Mouse (Mus musculus): ENCODE measurements around the gene Prdm16.

Gene Prdm16

DNA sequence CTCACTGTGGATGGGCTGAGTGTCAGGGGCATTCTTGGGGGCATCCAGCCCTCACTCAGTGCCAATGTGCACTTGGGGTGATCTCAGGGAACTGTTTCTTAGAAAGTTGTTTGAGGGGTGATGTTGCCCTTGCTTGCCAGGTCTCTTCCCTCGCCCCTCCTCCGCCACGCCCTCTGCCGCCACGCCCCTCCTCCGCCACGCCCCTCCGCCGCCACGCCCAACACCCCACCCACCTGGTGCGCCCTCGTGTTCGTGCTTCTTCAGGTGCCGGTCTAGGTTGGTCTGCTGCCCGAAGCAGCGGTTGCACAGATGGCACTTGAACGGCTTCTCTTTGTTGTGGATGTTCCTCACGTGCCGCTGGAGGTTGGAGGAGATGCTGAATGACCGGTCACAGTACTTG is 308.2 kb downstream of the Prdm16 start:
- DNase-seq, result peak; percentile 17 to 28

DNA sequence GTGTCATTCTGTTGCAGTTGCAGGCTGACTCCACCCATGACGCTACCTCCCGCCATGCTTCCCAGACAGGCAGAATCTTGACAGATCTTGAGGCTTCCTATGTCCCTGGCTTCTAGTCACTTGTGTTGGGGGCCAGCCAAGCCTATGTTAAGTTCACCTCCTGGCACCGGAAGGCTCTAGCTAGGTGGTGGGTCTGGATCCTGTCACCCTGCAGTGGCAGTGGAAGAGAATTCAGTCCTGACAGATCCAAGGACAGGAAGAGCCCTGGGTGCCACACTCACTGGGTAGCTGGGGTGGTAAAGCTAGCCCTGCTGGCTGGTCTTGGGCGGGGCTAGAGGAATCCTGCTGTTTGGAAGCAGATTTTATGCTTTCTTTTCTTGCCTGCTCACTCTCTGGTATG is 311.3 kb downstream of the Prdm16 start:
- no peak for DNase-seq

DNA sequence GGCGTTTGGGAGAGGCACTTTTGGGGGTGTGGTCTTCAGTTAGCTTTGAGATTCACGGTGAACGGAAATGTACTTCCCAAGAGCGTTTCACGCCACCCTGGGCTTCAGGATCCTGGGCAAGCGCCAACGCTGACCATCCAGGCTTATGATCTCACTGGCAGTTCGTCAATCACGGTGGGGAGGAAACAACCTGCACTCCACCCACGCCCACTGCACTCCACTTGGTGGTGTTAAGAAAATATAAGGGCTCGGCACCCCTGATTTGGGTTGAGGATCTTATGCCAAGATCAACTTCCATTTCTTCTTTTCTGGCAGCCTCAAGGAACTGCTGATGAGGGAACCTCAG is 323.1 kb downstream of the Prdm16 start:
- DNase-seq, result peak; percentile 43 to 55

DNA sequence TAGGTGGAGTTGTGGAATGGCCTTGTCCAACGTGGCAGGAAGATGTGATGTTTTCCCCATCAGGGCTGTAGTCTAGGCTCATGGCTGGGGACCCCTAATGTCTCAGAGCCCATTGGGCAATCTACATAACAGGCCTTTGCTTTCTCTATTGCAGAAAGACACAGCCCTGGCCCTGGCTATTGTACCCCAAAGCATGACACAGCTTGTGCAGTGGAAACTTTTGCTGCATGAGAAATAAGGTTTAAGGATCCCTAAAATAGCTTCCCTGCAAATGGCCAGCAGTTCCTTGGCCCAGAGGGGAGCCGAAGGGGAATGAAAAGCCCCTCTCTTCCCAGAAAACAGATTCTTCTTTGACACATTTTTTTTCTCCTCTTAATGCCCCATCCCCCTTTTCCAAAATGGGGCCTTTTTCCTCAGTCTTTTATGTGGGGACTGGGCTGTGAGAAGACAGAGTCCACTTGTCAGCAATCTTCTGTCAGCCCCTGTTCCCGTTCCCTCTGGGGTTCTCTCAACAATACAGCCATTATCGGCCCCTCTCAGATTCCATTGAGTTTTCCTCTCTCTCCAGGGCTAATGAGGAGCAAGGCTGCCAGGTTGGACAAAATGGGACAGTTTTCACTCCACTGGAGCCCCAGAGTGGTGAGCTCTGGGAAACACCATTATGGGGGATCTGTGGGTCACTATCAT is 323.6 kb downstream of the Prdm16 start:
- no peak for DNase-seq

DNA sequence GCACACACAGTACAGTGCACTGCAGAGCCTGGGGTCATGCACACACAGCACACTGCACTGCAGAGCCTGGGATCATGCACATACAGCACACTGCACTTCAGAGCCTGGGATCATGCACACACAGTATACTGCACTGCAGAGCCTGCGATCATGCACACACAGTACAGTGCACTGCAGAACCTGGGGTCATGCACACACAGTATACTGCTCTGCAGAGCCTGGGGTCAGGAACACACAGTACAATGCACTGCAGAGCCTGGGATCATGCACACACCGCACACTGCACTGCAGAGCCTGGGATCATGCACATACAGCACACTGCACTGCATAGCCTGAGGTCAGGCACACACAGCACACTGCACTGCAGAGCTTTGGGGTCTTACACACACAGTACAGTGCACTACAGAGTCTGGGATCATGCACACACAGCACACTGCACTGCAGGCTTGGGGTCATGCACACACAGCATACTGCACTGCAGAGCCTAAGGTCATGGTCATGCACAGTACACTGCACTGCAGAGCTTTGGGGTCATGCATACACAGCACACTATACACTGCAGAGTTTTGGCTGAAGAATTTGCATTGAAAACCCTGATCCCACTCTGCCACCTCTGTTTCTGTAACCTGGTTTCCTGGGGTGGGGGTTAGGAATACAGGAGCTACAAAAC is 324.4 kb downstream of the Prdm16 start:
- no peak for DNase-seq

DNA sequence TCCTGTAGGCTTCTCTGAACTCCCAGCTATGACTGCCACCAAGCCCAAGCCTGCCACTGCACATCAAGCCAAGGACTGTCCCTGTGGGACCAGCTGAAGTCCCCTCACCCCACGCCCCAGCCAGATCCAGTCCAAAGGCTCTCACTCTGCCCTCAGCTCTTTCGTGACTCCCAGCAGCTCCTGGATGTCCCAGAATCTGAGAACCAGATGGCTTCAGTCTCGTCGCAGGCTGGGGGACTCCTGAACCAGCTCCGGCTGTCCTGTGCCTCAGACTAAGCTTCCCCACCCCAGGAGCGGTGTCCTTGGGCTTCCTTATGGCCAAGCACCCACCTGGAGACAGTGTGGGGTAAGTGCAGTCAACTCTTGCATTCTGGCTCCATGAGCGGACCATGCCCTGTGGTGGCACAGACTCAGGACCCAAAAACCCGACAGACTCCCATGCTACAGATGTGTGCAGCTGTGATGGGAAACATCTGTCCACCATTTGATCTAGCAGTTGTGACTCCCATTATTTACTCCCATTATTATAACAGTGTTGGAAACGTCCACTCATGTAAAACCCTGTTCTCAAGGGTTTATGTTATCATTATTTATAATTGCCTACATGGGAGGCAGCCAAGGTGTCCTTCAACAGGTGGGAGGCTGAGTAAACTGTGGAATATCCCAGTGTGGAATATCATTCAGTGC is 326.0 kb downstream of the Prdm16 start:
- no peak for DNase-seq

DNA sequence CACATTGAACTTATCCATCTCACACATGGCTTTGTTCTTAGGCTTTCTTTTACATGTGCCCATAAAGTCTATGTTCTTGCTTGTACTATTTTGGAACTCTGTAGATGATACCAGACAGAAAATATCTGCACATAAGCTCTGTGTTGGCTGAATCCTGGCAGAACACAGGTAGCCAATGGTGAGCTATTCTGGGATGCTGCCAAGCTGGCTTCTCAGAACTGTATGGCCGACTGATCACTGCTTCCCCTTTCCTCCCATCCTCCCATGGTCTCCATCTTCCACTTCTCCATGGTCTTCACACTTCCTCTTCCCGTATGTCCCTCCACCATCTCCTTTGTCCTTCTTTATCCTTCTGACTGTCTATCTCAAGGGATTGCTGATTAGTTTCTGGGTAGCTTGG is 327.5 kb downstream of the Prdm16 start:
- DNase-seq, result peak; percentile 52 to 61

DNA sequence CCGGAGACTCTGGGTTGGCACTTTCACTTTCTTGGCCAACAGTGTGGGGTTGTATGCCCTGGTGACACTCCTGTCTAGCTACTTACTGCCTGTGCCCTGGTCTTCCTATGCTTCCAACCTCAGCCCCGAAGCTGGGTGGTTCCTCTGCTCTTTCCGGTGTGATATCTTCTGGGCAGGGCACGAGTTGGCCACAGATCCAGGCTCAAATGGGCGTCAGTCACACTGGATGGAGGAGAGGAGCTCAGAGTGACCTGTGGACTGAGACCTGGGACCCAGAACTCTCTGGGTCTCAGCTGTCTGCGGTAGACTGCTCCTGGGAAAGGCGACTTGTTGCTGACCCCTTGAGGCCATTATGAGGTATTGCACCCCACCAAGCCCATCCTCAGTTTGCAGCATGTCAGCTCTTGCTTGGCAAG is 335.2 kb downstream of the Prdm16 start, which contains the start of gene Arhgef16:
Gene Arhgef16, minus strand, starts transcription at position 211 of the 416 bp plus-strand sequence.
- DNase-seq, result peak; percentile 68 to 74

DNA sequence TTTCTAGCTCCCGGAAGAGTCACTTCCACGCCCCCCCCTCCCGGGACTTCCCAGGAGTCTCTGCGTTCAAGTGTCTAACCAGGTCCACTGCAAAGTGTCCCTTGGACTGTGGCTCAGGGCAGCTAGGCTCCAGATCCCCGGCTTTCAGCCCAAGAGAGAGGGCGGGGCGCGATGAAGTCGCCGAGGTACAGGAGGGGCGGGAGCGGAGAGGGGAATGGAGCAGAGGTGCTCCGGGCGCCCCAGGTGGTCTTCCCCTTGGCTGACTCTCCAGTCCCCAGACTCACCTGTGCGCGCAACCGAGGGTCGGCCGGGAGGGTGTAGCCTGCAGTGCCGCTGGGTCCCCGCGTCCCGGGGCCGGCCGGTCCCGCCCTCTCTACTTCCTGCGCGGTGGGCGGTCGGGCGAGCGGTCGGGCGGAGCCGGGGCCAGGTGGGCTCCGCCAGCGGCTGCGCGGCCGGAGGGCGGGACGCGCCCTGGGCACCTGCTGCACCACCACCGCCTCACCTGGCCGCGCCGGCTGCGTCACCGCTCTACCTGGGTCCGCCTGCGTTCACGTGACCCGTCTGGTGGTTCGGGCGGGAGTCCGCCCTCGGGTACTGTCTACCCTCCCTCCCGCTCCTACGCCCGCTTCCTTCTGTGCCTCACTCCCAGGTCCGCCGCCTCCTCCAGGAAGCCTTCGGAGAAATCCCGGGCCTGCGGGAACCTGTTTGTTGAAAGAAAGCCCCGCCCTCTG is 337.0 kb downstream of the Prdm16 start:
- DNase-seq, result peak in 1 of 2 experiments; percentile 31

DNA sequence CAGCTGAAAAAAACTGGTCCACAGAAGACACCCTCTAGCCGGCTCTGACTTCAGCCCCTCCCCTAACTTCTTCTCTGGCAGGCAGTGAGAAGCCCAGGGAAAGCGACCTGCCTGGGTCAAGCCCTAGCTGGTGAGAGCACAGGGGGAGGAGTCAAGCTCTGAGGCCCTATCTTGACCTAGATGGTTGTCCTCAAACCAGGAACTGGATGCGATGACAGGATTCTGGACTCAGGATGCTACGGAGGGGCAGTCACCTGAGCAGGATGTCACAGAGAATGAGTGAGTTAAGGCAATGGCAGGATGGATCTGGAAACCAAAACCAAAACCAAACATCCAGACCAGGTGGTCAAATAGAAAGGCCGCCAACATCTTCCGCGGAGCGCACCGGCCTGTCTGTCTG is 338.9 kb downstream of the Prdm16 start:
- DNase-seq, result no peak

DNA sequence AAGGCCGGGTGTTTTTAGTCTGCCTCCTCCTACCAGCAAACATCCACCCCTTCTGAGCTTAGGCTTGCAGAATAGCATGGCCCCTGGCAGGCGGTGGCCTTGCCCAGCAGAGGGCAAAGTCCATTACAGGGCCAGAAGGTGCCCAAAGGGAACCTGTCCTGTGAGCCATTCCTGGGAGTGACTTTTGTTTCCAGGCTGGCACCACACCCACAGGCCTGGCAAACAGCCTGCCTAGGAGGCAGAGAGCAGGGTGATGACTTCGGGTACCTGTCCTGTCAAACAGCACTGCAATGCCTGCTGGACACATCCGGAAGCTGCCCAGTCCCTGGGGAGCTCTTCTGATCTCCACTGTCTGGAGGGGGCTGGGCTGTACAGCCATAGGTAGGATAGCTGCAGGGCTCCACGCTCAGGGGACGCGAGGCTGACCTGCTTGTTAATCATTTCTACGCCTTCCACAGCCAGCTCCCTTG is 342.4 kb downstream of the Prdm16 start:
- DNase-seq, result no peak

DNA sequence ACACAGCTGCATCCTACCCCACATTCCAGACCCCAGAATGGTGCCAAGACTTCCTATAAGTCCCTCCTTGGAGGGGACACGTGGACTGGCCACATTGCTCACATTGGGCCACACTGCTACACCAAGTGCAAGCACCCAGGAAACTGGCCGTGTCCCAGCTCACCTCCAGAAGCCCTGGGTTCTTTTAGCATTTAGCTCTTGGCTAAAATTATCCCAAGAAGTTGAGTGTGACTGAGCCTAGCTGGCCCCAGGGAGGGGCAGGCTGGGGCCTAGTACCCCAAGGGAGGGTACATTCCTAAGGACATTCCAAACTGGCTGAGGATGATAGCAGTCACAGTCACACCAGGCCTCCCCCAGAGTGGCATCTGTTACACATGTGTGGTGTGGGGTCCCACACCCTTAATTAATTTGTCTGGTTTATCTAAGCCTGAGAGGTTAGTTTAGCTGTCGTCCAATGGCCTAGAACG is 342.9 kb downstream of the Prdm16 start:
- no peak for DNase-seq

DNA sequence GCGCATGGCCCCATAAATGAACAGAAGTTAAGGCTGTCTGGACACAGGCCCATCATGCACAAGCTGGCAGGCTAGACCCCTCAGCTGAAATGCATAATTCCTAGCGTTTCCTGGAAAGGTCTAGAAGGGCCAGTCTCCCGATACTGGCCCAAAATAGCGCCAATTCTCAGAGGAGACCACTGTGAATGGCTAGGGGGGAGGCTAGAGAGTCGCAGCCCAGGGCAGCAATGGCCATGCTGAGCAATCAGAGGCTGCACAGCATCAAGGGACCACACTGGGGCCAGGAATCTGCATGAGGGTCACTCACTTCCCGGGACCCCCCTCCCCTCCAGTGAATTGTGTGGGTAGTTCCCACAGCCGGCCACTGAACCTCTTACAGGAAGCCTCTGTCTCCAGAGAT is 353.0 kb downstream of the Prdm16 start:
- DNase-seq, result no peak

DNA sequence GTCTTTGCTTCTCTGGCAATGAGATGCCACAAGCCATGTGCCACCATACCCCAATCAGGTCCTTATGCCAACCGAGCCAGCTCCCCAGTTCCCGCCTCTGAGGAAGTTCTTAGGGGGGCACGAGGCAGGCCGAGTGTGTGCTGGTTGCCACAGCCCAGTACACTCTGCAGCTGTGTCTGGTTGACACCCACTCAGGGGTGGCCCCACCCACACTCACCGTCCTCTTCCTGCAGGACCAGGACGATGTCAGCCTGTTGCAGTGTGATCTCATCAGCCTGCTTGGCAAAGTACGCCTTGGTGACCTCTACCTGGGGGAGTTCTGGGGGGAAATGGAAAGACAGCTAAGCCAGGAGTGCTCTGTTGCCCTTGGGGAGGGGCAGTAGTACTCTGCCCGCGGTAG is 357.2 kb downstream of the Prdm16 start:
- no peak for DNase-seq

DNA sequence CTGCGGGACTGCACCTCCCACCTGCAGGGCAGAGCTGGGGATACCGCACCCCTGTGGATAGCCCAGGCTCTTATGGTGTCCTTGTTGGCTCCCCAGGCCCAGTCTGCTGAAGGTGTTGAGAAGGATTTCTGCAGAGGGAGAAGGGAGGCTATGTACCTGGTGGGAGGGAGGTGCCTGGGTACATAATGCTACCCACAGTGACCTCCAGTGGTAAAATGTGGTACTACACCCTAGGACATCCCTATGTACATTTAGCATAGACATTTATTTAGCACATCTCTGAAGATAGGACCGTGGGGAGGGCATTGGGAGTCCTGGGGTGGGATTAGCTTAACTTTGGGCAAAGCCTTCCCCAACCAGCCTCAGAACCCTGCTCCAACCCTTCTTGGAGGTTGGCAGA is 363.7 kb downstream of the Prdm16 start:
- peak; percentile 86 to 90 for DNase-seq

DNA sequence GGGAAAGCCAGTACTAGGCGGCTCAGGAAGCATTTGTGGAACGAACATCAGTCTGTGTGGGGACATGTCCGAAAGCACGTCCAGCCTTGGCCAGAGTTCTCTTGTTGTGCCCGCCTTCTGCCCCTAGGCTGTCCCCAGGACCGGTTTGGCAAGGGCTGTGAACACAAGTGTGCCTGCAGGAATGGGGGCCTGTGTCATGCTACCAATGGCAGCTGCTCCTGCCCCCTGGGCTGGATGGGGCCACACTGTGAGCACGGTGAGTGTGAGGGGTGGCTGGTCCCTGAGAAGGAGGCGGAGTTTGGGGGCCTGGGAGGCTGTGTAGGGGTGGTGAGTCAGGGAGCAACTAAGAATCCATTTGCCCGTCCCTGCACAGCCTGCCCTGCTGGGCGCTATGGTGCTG is 367.2 kb downstream of the Prdm16 start:
- DNase-seq, result no peak

DNA sequence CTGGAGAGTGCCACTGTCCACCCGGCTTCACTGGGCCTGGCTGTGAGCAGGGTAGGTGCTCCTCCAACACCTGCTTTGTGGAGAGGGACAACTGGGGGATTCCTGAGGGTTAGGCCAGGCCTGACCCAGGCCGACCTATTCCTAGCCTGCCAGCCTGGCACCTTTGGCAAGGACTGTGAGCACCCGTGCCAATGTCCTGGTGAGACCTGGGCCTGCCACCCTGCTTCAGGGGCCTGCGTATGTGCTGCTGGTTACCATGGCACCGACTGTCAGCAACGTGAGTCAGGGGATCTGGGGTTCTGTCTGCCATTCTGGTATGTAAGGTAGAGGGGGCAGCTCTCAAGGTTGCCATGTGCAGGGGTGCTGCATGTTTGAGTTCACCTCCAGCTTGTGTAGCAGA is 369.2 kb downstream of the Prdm16 start:
- DNase-seq, result peak; percentile 64 to 77
